Mouse (Mus musculus) B cell, adult 2 months (primary cell): ENCODE data around the gene Cyp26a1.

ENCODE experiments used
- DNase-seq, 2 experiments: peaks; one replicate each; pipeline ENCODE4 v3.0.0; 2022

The Cyp26a1 gene

DNA sequence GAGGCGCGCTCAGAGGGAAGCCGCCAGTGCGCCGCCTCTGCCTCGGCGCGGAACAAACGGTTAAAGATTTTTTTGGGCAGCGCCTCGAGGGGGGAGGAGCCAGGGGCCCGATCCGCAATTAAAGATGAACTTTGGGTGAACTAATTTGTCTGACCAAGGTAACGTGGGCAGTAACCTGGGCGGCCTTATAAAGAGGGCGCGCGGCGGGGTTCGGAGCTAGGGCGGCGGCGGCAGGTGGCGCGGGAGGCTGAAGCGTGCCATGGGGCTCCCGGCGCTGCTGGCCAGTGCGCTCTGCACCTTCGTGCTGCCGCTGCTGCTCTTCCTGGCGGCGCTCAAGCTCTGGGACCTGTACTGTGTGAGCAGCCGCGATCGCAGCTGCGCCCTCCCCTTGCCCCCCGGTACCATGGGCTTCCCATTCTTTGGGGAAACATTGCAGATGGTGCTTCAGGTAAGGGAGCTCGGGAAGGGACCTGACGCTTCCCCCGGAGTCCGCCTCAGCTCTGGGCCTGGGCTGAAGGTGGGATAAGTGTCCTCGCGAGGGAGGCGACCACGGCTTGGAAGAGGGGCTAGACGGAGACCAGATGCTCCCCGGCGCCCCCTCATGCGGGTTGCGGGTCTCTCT is at the start of gene Cyp26a1:
TSS of gene Cyp26a1 (plus strand) at position 148 of the 622 bp plus-strand sequence.
- DNase-seq = peak in 1 of 2 experiments; percentile 17

DNA sequence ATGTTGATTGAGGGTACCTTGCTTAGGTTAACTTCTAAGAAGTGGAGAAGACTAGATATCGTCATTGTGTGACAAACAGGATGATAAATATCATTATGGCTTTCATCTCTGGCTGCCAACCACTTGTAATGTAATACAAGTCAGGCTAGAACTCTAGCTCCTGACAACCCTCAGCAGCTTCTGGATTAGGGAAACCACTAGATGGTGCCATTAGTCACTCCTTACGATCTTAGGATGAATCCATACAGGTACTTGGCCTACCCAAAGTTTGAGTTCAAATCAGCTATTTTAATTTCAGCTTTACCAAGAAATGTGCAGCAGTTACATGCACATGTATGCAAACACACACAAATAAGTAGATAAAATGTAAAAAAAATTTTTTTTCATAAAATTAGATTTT is 49.6 kb upstream of the Cyp26a1 start:
- no peak for DNase-seq

DNA sequence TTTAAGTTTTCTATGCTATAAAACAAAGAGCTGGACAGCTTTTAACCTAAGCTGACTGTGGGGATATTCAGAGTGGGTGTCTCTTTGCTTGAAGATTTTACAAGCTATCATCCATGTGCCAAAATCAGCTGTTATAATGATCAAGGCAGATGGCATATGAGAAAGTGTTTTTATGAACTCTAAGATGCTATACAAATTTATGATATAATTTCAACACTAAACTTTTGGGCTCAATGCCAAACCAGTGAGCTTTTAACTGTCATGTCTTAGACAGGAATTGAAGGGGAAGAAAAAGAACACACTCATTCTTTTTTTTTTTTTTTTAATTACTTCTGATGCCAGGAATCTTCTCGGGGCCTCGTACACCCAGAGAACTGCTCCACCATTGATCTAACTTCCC is 47.1 kb upstream of the Cyp26a1 start:
- no peak for DNase-seq

DNA sequence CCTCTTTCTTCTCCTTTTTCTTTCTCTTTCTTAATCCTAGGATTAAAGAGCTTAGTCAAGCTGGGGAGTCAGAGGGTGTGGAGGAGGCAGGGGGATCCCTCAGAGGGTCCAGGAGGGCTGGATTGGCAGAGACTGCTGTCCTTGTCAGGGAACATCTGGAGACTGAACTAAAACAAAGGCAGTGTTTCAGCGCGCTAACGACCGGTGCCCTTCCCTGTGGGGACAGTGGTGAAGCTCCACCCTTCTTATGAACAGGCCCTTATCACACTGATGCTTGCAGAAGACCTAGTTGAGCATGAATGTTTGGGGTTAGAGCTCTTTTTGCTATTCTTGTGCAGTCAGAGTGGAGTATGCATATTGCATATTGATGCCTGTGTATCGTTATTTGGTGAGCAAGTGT is 43.6 kb upstream of the Cyp26a1 start:
- no peak for DNase-seq

DNA sequence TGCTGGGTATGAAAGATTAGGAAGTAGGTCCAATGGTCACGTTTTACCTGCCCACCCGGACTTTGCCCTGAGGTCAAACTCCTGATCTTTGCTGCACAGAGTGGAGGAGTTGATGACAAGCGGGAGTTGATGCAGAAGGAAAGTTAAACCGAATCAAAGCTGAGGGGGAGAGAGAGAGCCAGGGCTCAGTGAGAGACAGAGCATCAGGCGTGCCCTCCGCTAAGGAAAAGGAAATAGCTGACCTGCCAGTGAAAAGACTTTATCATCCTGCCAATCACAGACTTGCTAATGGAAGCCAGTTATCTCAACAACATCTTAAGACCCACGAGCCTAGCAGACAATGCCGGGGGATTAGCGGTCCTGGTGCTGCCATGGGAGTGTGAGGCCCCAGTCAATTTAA is 41.2 kb upstream of the Cyp26a1 start:
- DNase-seq = no peak

DNA sequence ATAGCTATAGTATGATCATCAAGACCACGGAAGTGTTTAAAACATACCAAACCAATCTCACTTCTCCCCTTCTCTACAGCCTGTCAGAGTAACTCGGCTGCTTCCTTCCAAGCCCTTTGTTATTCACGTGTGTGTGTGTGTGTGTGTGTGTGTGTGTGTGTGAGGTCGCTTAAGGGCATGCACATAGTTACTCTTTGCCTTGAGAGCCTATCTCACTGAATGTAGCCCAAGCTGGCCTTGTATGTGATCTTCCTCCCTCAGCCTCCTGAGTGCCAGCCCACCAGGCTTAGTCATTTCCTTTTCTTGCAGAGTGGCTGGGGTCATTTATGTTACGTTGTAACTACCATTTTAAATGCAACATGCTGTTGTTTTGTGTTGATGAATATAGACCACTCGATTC is 32.3 kb upstream of the Cyp26a1 start:
- no peak for DNase-seq

DNA sequence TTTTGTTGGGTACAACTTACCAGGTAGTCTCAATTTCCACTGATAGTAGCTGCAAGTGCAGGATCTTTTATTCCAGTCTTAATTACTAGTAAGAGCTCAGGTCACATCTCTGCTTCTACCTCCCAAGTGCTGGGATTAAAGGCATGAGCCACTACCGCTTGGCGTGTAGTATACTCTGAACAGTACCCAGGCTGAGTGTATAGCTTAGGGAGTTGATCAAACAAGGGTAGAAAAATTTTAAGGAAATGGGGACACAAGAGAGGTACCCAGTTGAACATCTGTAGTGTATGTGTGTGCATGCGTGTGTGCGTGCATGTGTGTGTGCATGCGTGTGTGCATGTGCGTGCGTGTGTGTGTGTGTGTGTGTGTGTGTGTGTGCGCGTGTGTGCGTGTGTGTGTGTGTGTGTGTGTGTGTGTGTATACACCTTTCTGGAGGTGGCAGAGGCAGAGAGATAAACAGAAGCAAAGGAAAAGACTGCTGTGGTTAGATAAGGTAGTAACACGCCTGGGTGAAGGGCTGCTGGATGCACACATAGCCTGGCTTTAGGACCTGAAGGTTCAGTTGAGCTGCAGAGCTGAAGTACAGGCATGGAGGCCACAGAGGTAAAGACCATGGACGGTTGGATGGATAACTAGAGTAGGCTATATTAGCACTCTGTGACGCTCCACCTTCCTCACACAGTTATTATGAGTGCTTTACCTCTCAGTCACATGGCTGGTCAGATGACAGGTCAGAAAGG is 29.6 kb upstream of the Cyp26a1 start:
- DNase-seq = no peak

DNA sequence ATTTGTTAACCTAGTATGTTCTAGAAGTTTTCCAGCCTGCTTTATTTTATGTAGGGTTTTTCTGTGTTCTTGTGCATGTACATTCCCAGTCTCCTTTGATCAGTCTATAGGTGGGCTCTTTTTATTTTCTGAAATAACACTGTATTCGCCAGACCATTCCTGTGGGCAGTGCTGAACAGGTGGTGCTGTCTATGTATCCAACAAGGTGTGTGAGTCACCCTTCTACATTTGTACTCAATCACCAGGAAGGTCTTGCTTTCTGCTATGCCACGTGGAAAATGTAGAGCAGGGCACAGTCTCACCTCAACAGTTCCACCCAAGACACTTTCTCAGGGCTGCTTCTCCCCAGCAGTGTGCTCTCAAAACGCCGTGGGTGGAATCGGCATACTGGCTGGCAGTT is 28.9 kb upstream of the Cyp26a1 start:
- DNase-seq = no peak

DNA sequence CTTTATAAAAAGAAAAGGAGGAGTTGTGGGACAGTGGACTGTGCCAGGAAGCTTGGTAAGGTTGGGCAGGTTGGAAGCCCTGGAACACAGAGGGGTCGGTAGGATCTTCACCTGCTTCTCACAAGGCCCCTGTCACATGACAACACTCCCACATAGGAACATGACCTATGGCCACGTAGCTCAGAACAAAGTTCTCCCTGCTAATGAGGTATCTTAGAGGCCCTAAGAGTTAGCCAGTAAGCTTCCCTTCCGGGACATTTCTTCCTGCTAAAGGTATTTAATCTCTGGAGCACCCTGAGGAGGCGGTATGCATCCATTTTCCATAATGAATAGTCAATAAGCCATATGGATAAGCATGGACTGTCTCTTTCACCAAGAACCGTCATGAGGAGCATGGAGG is 28.1 kb upstream of the Cyp26a1 start:
- DNase-seq = no peak

DNA sequence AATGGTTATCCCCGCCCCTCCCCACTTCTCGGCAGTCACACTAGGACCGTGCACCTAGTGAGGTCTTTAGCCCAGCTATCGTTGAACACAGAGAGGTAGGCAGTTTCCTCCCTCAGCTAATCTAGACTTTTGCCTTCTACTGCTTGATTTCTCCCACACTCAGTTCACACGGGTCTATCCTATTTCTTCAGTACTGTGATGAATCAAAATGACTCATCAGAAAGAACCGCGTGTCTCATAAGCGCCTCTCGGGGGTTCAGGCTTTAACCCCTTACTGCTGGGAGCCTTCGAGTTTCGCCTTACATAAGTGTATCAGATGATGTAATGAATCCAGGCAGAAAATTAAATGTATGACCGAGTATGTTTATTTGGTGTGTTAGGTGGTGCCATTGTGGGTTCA is 24.2 kb upstream of the Cyp26a1 start:
- no peak for DNase-seq

DNA sequence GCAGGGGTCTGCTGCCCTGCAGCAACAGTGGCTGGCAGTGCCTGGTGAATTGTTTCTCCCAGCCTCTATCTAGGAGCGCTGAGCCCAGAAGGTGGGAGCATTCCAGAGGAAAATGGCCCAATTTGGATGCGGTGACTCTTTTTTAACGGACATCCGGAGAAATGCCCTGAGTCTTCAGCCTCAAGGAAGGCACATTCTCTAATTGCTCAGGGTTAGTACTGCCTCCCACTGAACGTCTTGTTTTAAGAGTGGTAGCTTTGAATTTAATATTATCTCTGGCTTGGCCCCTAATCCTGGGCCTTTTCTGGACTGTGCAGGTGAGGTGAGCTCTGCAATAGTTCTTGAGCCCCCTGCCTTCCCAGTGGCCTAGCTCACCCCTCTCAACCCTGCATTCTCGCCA is 12.3 kb upstream of the Cyp26a1 start, which contains the start of gene Cyp26c1:
TSS of gene Cyp26c1 (plus strand) at position 301 of the 400 bp plus-strand sequence.
- no peak for DNase-seq

DNA sequence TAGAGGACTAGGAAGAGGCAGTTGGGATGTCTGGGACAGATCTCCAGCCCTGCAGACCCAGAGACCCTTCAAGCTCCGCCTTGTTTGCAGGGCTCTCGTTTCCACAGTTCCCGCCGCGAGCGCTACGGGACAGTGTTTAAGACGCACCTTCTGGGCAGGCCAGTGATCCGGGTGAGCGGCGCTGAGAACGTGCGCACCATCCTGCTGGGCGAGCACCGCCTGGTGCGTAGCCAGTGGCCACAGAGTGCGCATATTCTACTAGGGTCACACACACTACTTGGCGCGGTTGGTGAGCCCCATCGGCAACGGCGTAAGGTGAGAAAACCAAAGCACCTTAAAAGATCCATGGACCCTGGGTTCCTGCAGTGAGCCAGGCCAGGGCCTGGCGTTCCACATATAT is 11.3 kb upstream of the Cyp26a1 start:
- no peak for DNase-seq

DNA sequence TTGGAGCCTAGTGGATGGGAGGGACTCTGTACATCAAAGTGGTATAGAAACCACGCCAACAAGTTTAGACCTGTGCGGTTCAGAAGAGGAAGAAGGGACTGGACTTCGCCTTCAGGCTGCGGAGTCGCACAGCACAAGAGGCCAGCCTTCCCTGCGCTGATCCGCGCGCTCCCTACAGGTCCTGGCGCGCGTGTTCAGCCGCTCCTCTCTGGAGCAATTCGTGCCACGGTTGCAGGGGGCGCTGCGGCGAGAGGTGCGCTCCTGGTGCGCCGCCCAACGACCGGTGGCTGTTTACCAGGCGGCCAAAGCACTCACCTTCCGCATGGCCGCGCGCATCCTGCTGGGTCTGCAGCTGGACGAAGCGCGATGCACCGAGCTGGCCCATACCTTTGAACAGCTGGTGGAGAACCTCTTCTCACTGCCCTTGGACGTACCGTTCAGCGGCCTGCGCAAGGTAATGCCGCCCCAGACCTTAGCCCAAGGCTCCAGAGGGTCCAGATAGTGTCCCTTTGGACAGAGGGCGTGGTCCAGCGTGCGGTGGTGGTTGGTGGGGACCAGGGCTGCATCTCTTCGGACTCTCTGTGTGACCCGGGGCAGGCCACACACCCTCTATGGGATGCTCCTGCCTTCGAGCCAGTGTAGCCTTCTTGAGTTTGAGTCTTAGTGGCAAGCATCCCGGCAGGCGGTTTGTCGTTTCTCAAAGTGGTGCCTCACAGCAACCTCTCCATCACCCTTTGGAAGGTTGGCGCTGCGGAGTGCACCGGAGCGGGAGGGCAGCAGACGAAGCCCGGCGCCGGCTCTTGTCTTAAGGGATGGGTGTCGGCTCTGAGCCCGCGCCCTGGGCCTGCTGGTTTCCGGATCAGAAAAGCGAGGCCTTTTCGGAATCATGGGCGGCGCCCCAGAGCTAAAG is 10.4 kb upstream of the Cyp26a1 start:
- no peak for DNase-seq

DNA sequence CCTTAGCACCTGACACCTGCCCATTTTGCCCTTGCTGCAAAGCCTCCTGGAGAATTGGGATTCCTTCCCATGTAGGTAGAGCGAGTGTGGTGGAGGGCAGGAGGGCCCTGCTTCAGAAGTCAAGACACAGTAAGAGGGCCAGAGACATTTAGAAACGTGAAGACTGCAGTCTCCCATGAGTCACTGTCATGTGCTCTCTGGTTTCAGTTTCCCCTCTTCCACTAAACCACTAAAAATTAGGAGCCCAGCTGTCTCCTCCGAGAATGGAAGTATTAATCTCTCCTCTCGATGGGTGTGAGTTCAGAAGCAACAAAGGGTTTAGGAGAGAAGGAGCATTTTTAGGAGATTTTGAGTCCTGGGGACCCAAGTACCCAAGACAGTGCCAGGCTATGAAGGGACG is 8.1 kb upstream of the Cyp26a1 start:
- no peak for DNase-seq

DNA sequence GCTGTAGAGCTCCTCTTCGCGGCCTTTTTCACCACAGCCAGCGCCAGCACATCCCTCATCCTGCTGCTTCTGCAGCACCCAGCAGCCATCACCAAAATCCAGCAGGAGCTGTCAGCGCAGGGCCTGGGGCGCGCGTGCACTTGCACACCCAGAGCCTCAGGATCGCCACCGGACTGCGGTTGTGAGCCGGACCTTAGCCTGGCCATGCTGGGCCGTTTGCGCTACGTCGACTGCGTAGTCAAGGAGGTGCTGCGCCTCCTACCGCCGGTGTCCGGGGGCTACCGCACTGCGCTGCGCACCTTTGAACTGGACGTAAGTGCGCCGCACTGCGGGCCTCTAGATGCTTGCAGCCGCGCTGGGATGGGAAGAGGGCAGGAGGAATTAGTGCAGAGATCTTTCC is 6.9 kb upstream of the Cyp26a1 start:
- DNase-seq = no peak

DNA sequence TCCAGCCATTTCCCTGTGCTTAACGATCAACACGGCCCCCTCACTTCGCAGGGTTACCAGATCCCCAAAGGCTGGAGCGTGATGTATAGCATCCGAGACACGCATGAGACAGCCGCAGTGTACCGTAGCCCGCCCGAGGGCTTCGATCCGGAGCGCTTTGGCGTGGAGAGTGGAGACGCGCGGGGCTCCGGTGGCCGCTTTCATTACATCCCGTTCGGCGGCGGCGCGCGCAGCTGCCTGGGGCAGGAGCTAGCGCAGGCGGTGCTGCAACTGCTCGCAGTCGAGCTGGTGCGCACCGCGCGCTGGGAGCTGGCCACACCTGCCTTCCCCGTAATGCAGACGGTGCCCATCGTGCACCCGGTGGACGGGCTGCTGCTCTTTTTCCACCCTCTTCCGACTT is 4.7 kb upstream of the Cyp26a1 start:
- peak; percentile 26 to 37 for DNase-seq

DNA sequence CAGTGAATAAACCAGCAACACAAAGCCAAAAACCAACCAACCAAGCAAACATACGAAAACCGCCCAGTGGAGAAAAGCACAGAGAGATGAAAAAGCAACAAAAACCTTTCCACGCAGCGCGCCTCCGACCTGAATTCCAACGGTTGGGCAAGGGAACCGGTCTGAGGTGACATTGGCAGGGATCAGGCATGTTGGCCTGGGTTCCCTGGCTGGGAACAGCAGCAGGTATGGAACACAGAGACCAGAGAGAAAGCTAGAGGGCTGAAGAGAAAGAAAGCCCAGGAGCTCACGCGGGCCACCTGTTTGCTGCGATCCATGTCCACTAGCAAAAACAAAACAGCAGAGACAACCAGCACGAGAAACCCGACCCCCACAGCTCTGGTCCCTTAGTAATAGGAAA is 2.5 kb upstream of the Cyp26a1 start:
- DNase-seq = no peak

DNA sequence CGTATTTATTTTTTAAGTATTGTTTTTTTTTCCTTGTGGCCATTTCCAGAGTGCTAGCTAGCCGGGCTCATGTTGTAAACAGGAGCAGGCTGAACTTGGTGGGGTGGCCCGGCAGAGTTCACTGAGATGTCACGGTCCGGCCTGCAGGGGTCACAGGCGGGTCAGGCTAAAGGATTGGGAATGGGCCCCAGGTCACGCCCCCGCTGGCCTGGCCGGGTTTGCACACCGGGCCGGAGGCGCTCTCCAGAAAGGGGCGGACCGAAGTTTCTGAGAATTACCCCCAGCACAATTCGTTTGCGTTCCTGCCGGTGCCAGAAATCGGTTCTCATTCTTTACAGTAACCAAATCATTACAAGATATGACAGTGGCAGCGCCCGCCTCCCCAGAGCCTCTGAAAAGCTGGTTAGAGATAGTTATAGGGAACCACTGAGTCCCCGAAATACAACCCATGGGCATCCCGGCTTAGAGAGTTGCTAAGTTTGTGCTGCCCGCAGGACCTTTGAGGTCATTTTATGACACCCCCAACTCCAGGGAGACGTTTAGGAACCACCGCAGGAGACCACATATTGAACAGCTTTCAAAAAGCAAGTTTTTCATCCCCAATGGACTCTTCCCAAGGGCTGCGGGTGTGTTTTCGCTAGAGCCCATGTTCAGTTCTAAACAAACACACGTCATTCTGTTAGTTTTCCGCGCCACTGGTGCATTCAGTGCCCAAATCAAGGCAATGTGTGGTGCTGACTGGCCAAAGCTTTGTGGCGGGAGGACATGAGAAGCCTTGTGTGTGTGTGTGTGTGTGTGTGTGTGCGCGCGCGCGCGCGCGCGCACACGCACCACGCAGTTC is 1.6 kb upstream of the Cyp26a1 start:
- DNase-seq = no peak

DNA sequence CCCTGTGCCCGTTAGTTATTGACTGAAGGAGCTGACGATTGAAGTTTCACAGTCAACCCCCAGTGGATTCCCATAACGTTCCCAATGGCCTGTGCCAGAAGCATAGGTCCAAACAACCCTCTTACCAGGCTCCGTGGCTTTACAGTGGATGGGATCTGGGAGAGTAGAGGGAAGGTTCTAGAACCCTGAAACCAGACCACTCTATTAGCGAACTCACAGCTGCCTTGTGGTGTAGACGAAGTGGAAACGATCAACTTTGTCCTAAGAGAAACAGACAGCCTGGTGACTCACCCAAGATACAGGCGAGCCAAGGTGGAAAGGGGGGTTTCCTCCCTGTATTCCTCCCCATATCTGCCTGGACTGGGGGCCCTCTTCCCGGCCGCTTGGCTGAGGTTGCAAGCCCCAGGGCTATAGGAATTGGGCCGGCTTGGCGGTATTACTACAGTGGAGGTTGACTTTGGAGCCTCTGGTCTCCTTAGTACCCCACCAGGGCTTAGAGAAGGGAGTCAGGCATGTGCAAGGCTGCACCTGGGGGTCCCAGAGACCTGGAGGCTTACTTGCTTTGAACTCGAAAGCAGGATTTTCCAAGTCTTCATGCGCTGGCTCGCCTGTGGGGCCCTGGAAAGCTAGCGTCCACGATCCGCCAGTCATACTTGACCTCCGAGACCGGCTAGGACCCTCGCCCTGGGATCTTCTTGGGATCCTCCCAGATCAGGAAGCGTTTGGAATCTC is 829 bp upstream of the Cyp26a1 start:
- peak in 1 of 2 experiments; percentile 6 for DNase-seq

DNA sequence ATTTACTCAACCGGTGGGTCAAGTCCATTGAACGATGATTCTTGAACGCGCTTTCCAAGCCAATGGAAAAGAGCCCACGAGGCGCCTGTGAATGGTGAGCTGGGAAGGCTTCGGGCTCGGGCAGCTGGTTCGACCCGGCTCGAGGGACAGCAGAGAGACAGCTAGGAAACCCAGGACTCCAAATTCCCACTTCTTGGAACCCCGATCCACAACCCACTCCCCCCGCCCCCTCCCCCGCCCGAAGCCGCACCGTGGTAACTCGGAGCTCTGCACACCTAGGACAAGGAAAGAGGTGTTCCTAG is 312 bp upstream of the Cyp26a1 start:
- DNase-seq = no peak

DNA sequence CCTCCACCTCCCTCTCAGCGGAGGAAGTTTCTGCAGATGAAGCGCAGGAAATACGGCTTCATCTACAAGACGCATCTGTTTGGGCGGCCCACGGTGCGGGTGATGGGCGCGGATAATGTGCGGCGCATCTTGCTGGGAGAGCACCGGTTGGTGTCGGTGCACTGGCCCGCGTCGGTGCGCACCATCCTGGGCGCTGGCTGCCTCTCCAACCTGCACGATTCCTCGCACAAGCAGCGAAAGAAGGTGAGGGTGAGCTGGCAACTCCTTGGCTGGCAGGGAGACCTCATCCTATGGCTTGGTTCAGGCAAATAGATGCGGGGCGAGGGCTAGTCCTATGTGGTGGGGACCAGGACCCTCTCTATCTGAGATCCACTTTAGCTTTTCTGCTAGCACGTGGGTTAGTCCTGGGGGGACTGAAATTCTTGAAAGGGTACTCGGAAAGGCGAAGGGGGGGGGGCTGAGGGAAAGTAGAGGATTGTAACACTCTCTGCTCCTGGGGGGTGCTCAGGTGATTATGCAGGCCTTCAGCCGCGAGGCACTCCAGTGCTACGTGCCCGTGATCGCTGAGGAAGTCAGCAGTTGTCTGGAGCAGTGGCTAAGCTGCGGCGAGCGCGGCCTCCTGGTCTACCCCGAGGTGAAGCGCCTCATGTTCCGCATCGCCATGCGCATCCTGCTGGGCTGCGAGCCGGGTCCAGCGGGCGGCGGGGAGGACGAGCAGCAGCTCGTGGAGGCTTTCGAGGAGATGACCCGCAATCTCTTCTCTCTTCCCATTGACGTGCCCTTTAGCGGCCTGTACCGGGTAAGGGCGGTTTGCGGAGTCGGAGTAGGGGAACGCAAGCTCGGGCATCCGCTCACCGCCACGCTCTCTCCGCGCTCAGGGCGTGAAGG is 919 bp downstream of the Cyp26a1 start:
- DNase-seq = peak in 1 of 2 experiments; percentile 12
